Mouse (Mus musculus): Measurements from ENCODE around the gene Ncaph2.

Ncaph2 gene

DNA sequence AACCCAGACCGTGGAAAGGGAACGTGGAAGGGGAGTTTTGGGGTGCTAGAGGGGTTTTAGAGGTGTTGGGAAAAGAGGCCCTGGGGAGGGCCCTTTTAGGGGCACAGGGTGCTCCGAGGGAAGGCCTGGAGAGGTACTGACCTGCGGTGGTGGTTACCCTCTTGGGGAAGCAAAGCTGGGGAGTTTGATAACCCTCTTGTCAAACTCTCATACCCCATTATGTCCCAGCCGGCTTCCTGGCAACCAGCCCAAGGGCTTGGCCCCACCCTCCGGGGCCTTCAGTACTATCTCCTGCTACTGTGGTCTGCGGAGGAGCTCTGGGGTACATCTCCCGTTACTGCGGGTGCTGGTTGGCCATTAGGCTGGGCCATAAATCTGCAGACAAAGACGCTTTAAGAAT is 23.9 kb downstream of the Ncaph2 start:
- DNase-seq (ENCODE audit: low spot score) = no peak

DNA sequence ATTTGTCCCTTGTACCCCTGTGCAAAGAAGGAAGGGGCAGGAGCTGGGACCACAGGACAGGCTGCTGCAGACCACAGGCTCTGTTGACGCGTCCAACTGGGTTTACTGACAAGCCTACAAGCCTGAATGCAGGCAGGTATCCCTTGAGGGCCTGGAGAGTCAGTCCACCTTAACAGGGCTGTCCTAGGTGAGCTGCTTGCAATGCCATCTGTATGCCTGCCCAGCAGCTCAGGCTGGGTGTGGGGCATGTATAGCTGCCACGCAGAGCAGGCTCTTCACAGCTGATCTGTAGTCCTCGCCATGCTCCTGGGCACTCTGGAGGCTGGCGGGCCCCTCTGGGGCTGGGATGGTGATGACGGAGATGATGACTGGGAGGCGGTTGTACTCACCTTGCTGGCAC is 29.1 kb downstream of the Ncaph2 start, which contains the start of gene Klhdc7b:
Gene Klhdc7b (plus strand): TSS at position 301 of the 400 bp plus-strand sequence.
- DNase-seq (ENCODE audit: low spot score) = no peak

DNA sequence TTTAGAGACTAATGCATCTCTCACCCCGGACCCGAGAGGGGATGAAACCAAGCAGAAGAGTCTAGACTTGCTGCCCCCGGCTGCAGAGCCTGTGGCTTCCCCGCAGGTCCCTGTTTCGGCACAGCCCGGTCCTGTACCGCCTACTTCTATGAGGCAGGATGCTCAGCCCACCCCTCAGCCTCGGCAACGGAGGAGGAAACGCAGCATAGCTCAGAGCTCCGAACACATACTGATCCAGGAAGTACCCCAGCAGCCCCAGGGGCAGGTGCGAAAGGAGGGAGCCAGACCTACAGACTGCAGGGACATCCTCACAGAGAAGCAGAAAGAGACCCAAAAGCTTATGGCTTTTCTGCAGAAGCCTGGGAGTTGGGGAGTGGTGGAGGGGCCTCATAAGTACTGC is 31.6 kb downstream of the Ncaph2 start:
- no peak for DNase-seq (ENCODE audit: low spot score)

DNA sequence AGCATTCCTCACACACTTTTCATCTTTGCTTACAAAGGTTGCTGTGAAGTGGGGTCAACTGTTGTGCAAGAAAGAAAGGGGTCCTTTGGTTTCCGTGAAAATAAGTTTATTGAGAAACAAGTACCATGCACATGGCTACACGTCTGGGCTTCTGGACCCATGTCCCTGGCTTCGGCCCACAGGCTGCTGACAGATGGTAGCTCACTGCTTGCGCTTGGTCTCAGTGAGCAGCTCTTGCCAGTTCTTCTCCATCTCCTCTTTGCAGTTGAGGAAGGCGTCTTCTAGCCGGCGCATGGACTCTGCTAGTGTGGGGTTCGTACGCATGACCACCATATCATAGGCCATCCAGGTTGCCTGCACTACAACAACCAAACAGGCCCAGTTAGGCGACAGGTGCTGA is 34.6 kb downstream of the Ncaph2 start:
- DNase-seq (ENCODE audit: low spot score) = no peak

DNA sequence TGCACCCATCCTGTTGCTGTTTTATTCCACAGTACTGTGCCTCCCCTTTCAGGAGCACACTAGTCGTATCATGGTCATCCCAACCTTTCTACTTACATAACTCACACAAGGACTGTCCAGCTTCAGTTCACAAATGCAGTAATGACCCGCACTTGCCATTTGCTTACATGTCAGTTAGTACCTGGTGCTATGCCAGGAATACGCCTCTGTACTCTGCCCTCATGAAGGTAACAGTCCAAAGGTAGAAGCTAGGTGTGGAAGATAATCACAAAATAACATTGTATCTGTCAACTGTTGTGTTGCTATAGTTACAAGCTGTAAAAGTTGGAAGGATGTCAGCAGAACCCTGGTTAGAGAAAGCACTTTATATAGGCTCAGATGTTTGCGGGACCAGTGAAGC is 41.4 kb downstream of the Ncaph2 start:
- no peak for DNase-seq (ENCODE audit: low spot score)

DNA sequence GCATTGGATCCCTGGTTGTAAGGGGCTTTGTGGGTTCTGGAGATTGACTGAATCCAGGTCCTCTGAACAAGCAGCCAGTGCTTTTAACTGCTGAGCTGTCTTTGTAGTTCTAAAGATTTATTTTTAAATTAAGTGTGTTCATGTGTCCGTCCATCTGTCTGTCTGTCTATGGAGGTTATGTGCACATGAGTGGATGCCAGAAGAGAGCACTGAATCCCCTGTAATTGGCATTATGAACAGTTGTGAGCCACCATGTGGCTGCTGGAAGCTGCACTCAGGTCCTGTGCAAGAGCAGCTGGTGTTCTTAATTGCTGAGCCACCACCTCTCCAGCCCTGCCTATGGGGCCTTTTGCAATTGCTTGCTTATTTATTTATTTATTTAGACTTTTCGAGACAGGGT is 42.6 kb downstream of the Ncaph2 start:
- no peak for DNase-seq (ENCODE audit: low spot score)

DNA sequence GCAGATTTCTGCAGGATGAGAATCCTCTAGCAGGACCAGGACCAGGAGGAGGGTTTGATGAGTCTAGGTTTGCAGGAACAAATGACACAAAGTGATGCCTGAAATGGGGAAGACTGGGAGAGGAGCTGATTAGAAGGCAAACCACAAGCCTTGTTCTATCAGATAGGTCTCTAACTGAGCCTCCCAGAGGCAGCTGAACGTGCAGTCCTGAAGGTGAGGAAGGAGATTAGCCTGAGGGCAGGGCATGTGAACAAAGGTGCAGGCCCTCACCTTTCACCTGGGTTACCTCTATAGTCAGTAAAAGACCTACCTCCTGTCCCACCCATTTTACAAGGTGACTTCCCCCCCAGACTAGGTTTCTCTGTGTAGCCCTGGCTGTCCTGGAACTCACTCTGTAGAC is 44.2 kb downstream of the Ncaph2 start:
- no peak for DNase-seq (ENCODE audit: low spot score)

DNA sequence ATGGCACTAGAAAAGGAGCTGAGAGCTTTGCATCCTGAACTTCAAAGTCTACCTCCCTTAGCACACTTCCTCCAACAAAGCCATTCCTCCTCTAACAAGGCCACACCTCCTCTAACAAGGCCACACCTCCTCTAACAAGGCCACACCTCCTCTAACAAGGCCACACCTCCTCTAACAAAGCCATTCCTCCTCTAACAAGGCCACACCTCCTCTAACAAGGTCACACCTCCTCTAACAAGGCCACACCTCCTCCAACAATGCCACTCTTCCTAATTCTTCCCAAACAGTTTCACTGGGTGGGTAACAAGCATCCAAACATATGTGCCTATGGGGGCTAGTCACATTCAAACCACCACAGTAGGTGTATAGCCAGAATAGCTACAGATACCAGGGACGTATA is 47.0 kb downstream of the Ncaph2 start:
- no peak for DNase-seq (ENCODE audit: low spot score)

DNA sequence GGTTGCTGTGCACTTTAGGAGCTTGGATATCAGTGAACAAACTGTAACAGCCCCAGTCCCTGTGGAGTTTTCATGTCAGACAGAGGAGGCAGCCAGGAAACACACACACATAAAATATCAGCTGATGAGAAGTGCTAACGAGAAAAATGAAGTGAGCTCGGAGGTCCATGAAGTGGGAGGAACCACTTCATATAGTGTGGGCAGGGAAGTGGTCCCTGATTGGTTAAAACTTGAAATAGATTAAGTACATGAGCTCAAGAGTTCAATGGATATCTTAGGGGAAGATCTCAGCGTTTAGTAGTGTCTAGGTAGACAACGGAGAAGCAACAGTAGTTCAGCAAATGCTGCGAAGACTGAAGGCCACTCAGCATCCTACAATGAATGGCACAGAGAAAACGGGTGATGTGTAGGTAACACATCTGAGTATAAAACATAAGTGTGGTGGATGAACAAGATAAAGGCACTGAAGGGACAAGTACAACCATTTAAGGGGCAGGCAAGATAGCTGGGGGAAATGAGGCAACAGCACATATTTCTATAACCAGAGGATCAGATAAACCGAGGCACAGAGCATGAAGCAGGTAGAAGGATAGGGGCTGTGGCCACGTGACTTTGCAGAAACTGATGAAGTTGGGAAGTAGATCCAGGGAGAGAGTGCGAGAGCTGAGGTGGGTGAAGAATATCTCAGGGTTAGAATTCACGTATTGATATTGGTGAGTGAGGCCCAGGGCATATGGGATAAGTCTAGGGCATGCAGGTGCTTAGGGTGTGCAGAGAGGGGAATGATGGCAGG is 49.5 kb downstream of the Ncaph2 start:
- no peak for DNase-seq (ENCODE audit: low spot score)

DNA sequence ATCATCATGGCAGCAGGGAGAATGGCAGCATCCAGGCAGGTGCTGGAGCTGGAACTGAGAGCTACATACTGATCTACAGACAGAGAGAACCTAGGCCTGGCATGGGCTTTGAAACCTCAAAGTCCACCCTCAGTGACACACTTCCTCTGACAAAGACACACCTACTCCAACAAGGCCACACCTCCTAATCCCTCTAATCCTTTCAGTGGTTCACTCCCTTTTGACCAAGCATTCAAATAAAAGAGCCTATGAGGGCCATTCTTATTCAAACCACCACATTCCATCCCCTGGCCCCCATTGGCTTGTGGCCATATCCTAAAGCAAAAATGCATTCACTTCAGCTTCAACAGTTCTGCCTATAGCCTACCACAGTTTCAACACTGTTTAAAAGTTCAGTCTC is 51.2 kb downstream of the Ncaph2 start:
- DNase-seq (ENCODE audit: low spot score) = no peak

DNA sequence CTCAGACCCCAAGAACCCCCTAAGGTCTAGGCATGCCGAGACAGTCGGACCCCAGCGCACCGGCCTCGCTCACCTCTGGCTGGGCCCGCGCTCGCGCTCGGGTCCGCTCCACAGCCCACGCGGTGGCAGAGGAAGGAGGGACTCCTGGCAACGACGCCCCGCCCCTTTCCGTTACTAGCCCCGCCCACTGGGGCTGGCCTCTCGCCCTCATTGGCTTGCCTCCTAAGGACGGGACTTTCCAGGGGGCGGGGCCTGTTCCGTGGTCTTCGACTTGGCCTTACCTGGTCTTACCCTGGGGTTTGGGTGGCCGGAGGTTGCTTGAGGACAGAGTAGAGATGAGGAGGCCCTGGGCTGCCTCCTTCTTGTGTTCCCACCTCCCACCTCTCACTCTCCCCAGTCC is 54.6 kb downstream of the Ncaph2 start, which contains the start of gene Syce3:
Gene Syce3 (minus strand): TSS at position 386 of the 400 bp plus-strand sequence.
- DNase-seq (ENCODE audit: low spot score) = no peak

DNA sequence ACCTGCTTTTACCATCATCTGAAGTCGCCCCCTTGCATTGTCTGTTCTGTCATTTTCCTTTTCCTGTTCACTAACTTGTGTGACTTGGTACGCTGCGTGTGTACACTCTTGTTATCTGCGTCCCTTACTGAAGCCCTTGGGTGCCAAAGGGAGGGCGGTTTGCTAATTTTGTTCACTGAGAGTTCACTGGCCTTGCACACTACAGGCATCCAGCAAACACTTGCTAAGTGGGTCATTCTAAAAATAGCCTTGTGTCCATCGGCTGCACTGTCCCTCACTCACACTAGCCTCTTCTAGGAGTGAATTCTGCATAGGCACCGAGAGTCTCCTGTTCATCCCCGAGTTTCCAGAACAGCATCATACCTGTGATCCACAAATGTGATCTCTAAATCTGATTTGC is 59.8 kb downstream of the Ncaph2 start:
- no peak for DNase-seq (ENCODE audit: low spot score)

DNA sequence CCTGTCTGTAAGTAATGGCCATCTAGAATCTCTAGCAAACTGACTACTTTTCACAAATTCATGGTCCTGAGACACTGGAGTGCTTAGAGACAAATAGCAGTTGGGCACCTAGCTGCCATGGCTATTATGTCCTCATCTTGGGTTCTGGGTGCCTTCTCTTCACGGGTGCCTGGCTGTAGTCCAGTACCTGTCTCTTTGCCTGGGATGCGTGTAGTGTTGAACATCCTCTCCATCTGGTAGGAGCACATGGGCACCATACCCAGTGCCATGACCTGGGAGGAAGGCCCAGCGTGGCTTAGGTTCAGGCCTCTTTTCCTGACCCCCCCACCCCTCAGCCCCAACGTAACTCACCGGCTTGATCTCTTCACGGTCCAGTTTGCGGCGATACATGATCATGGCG is 66.4 kb downstream of the Ncaph2 start:
- DNase-seq (ENCODE audit: low spot score) = no peak

All from layer of hippocampus, adult 11-12 months (tissue).